Mouse (Mus musculus) cerebellum, postnatal 14 days (tissue): Measurements from ENCODE around the gene Ptger2.
"Not testable (repeated sequence)": the region's sequence is repeated elsewhere in the genome, so short reads cannot be mapped to it uniquely, and the experiment has no call there.

Experiments used
- DNase-seq, 2 experiments: peaks; one replicate each; pipeline ENCODE4 v3.0.0; 2021; ENCODE audit warnings: mixed read lengths in 2 of 2

Ptger2 gene

DNA sequence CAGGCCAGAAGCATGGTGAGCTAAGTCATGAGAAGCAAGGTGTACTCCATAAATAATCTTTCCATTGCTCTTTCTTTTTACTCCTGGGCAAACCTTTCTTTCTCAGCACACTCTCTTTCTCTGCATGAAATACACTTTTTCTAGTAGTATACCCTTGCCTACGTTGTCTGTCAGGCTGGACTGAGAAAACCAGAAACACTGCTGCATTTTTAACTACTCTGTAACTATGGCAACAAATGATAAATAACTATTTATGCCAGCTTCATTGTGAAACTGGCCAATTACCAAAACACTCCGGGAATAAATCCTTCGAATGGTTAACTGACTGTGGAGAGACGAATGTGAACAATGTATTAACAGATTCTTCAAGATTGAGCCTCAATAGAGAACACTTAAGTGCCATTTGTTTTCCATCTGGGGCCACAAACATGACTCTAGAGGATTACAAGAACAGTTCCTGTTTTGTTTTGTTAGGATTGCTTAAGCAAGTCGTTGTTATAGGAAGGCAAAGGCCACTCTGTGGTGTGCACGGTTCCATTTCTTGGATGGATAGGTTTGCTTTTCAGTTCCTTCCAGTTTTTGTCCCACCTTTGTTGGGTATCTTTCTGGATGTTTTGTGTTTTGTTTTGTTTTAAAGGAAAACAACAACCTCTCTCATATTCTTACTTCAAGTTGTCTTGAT is at the start of gene Ptger2:
Ptger2 (plus strand) TSS at position 522 of the 682 bp plus-strand sequence.
- not testable (repeated sequence) for DNase-seq

DNA sequence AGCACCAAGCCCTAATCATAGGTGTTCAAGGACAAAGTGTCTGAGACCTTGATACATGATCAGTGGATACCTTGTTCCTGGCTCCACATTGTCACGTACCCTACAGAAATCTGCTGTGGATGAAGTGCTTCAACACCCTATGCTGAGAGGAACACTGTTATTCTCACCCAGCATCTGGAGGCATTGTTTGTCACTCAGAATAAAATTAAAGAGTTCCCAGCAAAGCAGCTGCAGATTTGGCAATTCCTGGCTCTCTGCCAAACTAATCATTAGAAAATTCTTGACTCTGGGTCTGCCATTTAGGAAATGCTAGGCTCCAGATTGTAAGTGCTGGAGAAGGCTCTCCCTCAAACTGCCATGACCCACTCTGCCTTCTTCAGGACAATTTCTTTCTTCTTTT is 27.2 kb upstream of the Ptger2 start:
- no peak for DNase-seq

DNA sequence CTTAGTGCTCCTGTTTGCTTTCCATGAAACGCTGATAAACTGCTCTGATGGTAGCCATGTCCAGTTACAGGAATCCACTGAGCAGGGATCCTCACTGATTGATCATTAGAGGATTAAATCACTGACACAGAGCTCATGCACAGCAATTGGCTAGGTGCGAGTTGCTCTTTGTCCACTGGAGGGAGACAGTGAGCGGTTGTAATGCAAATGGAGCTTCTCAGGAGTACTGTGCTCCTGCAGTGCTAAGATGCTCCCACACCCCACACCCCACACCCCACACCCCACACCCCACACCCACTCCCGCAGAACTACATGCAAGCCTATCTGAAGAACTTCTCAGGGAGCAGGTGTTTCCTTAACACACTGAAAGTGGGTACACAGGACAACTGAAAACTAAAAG is 10.7 kb upstream of the Ptger2 start:
- peak; percentile 67 to 75 for DNase-seq

DNA sequence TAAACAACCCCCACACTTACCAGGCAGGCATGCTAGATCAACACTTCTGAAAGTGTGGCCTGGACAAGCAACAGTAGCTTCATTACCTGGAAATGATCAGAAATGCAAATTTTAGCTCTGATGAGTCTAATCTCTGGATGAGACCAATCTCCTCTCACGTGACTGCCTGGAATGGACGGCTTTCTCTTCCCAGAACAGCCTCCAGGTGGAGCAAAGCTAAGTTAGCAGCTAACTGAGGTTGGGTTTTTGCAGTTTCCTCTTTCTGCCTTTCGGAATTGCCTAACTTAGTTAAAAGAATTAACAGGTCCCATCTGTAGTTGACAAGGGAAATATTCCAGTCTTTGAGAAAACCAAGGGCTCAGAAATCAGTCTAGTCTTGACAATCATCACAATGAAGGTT is 8.1 kb upstream of the Ptger2 start:
- DNase-seq, result peak; percentile 7 to 32

DNA sequence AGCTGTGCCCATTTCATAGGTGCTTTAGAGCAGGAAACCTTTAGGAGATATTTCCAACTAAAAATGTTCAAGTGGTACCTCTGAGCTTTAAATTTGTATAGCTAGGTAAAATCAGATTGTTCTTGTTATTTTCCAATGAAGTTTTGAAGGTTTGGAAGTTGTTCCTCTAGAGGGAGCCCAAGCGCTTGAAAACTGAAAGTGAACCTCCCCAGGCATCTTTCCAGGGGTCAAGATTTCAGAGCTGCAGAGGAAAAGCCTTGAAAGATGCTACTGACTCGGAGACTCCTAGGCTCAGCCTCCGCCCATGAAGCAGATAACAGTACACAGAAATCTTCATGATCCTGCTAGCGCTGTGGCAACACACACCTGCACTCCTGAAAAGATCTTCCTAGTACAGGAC is 6.5 kb upstream of the Ptger2 start:
- peak; percentile 42 to 49 for DNase-seq

DNA sequence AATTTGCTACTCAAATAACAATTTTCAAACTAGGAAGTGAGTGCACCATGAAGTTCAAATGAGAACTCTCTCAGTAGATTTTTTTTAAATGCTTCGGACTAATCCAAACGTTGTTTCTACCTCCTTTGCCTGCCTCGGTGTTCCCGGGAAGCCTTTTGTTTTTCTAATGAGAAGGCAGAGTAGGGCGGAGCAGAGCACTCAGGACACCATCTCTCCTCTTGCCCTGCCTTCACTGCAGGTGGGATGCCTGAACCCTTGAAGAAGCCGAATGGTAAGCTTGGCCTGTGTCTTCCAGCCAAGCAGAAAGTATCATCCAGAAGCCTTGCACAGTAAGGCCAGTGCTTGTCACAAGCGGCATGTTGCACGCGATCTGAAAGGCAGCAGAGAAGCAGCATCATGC is 3.9 kb upstream of the Ptger2 start:
- no peak for DNase-seq

DNA sequence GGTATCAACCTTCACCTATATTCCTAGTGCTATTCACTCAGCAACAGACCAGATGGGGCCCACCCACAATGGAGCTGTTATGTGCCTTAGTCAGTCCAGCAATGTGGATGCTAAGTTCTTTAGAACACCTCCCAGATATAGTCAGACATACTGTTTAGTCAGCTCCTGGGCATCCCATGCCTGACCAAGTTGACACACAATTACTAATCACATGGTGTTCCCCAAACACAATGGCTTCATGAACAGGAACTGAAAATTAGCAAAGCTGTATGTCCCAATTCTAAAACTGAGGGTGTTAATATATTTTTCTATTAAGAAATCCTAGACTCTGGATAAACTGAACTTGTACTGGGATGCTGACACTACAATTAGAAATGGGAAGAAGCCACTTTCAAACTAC is 1.7 kb upstream of the Ptger2 start:
- no peak for DNase-seq

DNA sequence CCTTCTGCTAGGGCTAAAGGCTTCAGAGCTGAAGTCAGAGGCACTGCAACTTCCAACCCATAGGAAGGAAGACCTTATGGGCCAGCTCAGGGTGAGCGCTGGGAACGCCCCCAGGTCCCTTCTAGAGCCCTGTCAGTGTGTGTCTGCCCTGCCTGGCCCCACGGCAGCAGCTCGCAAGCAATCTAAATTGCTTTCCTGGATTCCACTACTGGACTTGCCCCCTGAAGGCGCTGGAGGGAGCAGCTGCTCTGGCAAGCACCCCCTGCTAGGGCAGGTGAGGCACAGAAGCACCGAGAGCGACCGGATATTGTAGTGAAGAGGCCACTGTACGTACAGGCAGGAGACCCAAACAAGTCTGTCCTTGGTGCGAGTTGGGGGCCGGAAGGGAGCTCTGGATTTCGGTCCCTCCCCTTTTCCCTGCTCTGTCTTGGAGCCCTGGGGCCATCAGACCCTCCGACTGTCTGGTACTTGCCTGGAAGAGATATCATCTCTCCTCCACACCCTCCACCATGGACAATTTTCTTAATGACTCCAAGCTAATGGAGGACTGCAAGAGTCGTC is 541 bp downstream of the Ptger2 start:
- peak in 1 of 2 experiments; percentile 7 for DNase-seq

DNA sequence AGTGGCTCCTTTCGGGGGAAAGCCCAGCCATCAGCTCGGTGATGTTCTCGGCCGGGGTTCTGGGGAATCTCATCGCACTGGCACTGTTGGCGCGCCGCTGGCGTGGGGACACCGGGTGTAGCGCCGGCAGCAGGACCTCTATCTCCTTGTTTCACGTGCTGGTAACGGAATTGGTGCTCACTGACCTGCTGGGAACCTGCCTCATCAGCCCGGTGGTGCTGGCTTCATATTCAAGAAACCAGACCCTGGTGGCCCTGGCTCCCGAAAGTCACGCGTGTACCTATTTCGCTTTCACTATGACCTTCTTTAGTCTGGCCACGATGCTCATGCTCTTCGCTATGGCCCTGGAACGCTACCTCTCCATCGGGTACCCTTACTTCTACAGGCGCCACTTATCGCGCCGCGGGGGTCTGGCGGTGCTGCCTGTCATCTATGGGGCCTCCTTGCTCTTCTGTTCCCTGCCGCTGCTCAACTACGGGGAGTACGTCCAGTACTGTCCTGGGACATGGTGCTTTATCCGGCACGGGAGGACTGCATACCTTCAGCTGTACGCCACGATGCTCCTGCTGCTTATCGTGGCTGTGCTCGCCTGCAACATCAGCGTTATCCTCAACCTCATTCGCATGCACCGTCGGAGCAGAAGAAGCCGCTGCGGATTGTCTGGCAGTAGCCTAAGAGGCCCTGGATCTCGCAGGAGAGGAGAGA is 1.2 kb downstream of the Ptger2 start:
- DNase-seq, result peak; percentile 13 to 20

DNA sequence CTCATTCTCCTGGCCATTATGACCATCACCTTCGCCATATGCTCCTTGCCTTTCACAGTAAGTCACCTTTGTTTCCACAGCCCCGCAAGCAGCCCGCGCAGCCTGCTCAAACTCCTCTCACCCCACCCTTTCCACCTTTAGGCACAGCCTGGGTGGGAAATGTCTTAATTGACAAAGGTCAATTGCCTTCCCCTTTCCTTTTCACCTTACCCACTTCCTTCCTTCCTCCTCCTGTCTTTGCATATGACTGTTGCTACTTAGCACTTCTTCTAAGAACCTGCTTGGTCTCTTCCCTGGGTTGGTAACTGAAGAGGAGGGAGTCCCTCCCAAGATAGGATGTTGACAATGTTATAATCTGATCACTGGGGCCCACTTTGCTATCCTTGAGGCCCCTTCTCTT is 1.8 kb downstream of the Ptger2 start:
- DNase-seq, result no peak

DNA sequence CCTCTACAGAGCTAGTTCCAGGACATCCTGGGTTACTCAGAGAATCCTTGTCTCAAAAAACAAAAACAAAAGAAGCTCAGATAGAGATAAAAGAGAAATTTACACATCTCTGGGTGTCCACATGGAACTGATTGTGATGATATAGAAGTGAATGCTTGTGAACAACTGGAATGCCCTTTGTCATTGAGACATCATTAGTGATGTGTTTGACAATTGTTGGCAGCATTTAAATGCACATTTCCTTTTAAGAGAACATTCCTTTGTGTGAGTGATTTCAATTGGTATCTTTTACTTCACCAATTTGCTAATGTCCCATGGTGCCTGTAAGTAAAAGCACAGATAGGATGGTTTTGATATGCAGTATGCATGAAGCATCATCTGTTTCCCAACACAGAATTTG is 6.3 kb downstream of the Ptger2 start:
- no peak for DNase-seq

DNA sequence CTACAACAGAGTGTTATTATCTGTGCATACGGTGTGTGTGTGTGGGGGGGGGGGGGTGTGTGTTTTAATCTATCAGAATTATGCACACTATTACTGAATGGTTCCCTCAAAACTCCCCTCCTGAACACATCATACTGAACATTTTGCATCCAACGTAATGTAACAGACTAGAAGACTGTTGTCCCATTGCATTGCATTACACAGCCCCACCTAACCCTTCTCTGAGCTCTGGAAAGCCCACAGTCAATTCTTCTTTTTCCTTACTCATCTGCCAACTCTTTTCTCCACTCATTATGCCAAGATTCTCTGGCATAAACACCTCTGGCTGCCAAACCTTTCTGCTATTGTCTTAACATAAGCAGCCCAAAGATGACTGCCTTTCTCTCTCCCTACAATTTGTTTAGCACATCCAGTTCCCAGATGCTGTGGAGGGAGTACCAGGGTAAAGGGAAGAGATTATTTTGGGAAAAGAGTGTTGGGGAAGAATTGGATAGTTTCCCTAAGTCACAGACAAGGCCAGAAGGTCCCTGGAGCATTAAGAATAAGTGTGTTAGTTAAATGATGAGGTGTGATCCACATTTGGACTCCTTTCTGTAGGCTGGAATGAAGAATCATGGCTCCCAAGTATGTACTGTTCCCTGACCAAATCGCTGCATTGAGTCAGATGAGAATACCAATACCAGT is 12.2 kb downstream of the Ptger2 start:
- DNase-seq, result no peak

DNA sequence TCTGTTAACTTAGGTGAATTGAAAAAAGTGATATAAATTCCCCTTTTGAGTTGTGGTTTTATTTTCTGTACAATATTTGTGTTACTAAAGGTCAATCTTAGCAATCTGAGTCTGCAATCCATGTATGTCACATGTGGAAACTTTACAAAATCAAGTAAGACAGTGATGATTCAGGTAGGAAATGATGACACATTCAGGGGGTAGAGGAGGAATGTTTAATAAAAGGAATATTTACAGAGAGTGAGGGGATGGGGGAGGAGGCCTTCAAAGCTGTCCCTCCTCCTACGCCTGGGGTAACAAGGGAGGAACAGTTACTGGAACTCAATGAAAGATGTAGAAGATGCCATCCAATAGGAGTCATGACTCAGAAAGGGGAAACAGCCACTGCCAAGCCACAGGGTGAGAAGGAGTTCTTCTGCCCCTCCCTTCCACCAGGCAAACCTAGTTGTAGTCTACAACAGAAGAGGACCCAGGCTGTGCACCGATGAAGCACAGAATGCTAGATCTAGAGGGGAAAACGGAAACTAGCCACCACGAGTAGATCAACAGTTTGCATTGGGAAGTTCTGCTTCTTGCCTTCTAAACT is 17.8 kb downstream of the Ptger2 start:
- DNase-seq, result no peak

DNA sequence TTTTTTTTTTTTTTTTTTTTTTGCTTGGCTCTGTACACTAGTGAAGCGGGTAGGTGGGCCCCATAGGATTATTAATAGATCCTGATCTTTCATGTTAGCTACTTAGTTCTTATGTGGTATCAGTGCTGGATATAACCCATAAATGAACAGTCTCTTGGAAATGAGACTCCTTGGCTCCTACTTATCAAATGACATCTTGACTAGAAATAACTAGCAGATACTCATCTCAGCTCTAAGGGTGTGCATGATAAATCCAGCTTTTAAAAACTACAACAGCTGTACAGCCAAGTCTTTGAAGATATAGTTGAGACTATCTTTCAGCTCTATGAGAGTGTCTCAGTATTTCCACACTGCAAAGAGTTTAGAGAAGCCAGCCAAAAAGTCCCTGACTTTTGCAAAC is 21.2 kb downstream of the Ptger2 start:
- no peak for DNase-seq

DNA sequence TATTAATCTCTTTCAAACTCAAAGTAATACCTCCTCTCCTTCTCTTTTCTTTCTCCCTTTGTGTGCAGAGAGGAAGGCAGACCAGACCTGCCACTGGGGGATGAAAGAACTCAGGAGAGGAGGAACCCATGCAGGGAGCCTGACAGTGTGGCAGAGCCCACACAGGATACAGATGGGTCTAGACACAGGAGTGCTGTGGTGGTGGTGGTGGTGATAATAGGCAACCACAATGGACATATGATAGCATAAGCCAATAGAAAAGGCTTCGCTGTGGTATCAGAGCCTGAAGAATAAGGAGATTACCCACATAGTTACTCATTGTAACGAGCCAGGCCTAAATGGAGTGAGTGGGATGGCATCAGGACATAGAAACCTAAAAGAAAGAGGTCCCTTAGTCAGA is 23.3 kb downstream of the Ptger2 start:
- DNase-seq, result no peak

DNA sequence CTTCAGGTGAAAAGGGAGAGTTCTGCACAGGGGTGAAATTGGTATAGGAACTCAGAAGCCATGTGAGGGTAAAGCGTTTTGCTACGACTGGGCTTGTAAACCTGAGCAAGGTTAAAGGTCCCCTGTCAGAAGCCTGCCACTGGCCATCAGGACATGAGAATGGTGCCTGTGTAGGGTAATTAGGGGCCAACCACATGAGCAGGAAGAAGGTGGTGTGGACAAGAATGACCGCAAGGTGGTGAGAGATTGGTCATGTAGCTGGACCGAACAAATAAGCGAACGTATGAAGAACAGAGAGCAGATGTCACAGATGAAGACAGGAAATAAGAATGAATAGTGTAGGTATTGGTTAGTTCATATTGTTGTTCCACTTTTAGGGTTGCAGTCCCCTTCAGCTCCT is 23.7 kb downstream of the Ptger2 start:
- DNase-seq, result no peak

DNA sequence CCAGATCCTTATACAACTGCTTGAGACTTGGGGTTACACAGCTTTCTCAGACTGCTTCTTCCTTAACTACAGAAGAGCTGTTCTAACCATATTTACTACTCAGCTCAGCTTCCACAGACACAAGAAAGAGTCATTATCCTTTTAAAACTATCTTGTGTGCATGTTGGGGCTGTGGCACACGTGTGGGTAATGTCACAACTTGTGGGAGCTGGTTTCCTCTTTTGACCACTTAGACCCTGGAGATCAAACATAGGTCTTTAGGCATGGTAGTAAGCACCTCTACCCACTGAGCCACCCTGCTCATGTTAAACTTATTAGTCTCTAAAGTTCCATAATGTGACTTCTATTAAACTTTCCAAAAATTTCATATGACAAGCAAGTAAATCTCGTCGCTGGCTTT is 33.6 kb downstream of the Ptger2 start:
- DNase-seq, result no peak

DNA sequence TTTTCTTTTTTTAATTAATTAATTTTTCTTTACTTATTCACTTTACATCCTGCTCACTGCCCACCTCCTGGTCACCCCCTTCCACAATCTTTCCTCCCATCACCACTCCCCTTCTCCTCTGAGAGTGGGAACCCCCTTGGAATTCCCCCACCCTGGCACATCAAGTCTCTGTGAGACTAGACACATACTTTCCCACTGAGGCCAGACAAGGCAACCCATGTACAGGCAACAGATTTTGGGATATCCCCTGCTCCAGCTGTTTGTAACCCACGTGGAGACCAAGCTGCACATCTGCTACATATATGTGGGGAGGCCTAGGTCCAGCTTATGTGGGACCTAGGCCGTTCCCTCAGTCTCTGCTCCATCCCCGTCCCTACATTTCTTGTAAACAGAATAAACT is 46.3 kb downstream of the Ptger2 start:
- no peak for DNase-seq

DNA sequence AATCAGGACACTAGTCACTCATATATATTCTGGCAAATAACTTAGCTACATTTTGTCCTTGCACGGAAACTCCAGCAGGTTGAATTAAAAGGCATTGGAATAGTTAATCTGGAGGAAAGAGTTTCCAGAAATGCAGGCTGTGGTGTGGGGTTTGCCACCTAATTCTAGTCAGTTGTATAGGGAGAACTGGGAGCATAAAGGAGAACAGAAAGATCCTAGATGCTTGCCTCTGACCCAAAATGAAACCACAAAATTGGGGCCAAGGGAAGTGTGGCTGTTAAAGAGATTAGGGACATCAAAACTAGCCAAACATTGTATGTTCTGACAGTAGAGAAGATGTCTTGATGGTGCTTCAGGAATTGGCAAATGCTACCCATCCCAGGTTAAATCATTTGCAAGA is 48.6 kb downstream of the Ptger2 start:
- DNase-seq, result no peak

DNA sequence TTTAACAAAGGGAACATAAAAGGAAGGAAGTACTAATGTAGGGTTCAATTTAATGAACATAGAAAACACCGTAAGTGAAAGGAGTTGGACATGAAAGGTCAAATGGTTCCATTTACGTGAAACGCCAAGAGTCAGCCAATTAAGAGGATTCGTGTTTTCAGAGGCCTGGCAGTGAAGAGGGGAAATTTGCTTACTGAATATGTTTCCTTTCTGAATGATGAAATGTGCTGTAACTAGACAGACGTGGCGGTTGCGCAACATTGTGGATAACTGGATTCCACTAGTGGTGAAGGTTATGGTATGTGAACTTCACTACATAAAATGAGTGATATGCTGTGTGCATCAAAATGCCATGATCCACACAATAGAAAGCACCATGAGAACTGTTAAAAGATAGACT is 50.1 kb downstream of the Ptger2 start:
- DNase-seq, result no peak

DNA sequence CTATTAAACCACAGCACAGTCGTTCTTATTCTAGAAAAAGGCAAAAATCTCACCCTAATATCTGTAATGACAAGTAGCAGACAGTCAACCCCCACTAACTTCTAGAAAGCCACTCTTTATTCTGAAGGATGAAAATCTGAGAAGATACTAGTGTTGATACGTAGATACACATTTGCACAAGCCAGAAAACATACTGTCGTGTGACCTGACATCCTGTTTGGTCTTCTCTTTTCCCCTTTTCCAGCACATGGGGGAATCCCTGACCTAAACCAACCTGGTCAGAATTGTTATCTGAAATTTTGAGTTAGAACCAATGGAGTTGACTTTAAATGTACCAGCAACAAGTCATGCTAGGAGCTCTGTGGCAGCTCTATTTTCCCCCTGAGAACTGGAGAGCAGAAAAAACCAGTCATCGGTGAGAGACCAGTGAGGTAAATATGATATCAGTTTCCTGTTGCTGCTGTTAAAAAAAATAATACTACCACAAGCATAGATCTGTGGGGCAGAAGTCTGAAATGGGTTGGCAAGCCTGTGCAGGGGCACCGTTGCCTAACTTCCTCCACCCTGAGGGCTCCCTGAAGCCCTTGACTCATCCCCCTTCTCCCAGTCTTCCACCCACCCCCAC is 53.0 kb downstream of the Ptger2 start:
- DNase-seq, result no peak

DNA sequence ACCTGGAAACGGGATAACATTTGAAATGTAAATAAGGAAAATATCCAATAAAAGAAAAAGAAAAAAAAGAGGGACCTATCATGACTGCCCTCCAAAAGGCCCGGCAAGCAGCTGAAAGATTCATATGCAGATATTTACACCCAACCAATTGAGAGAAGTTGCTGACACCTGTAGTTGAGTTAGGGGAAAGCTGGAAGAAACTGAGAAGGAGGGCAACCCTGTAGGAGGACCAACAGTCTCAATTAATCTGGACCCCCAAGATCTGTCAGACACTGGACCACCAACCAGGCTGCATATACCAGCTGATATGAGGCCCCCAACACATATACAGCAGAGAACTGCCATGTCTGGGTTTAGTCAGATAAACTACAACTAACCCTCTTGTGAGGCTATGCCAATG is 60.1 kb downstream of the Ptger2 start:
- DNase-seq, result no peak
